Mouse (Mus musculus): ENCODE data around the gene Ifnlr1. TPM values are rescaled to one million over a fixed set of nuclear protein-coding genes. Genes with fewer than 3 reads are reported as not detected.

The Ifnlr1 gene
- total RNA-seq, 2 experiments from 2014 or later, result 0.28 TPM

DNA sequence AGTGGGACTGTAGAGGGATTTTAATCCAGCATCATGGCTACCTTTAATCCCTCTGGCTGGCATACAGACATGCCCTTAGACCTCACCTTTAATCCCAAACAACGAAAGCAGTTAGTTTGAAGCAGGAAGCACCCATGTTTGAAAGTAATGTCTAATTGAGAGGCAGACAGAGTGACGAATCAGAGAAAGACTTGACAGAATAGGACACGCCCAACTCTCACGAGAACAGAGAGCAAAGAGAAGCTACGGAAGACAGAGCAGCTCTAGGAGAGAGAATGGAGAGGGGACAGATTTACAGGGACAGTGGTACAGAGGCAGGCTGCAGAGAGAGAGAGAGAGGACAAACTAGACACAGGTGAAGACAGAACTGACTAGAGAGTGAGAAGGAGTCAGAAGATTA is 4.3 kb upstream of the Ifnlr1 start:
- ATAC-seq (replicated peaks; ENCODE audit: low FRiP score, low TSS enrichment, poor library complexity, severe bottlenecking), result no peak

DNA sequence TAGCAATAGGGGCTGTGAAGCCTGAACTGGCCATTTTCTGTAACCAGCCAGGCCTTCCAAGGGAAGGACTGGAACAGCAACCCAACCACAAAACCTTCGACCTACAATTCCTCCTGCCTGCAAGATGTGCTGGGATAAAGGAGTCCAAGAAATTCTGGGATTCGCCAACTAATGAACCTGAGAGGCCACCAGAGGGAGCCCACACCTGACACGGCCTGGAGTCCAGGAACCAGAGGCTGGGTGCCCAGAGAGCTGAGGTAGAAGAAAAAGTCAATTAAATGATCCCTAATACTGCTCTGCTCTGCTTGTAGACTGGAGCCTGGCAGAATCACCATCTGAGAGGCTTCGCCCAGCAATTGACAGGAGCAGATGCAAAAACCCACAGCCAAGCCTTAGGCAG is 2.5 kb upstream of the Ifnlr1 start:
- ATAC-seq (replicated peaks; ENCODE audit: low FRiP score, low TSS enrichment, poor library complexity, severe bottlenecking), result no peak

DNA sequence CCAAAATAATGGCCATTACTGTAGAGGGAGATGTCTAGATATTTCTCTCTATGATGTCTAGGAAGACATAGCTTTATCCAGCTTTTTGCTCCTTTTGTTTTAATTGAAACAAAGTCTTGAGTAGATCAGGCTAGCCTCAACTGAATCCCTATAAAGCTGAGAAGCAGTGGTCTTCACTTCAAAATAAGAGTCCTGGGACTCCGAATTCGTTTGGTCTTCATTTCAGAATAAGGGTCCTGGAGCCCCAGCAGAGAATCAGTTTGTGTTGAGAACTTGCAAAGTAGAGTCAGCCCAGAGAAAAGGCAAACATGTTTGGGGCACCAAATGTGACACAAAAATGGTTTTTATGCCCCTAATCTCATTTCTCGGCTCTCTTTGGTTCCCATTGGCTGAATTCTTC is 1.4 kb upstream of the Ifnlr1 start:
- ATAC-seq (replicated peaks; ENCODE audit: low FRiP score, low TSS enrichment, poor library complexity, severe bottlenecking), result no peak

DNA sequence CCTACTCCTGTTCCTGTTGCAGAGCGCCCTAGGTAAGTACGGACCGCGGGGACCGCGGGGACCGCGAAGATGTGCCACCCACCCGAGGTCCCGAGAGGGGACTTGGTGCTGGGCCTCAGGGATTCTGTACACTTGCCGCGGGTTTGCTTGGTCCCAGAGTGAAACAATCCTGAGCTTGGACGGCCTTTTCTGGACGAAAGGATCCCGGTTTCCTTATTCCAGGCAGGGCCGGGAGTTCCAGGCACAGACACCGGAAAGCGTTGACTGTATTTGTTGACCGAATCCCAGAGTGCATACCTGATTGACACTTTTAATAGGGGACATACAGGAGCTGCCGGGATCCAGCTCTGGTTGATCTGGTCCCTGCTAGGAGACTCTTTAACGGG is 474 bp downstream of the Ifnlr1 start:
- no peak for ATAC-seq (replicated peaks; ENCODE audit: low FRiP score, low TSS enrichment, poor library complexity, severe bottlenecking)

DNA sequence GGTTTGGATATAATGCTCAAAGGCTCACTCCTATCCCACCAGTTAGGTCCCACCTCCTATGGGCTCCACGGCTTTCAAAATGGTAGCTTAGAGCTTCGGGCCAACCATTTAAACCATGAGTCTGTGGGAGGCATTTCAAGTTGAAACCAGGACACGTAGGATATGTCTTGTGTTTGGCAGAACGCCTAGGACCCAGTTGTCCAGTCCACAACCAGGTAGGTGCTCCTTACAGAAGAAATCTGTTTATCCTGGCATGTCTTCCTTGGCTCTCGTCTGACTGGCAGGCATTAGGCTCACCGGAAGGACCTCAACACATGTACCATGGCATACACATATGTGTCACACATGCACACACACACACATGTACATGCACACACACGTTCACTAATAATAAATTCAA is 3.7 kb downstream of the Ifnlr1 start:
- no peak for ATAC-seq (replicated peaks; ENCODE audit: low FRiP score, low TSS enrichment, poor library complexity, severe bottlenecking)

GRCm38 (mm10) chr4:135690241-135690640 is 4.2 kb downstream of the Ifnlr1 start:
- ATAC-seq (replicated peaks; ENCODE audit: low FRiP score, low TSS enrichment, poor library complexity, severe bottlenecking), result no peak

DNA sequence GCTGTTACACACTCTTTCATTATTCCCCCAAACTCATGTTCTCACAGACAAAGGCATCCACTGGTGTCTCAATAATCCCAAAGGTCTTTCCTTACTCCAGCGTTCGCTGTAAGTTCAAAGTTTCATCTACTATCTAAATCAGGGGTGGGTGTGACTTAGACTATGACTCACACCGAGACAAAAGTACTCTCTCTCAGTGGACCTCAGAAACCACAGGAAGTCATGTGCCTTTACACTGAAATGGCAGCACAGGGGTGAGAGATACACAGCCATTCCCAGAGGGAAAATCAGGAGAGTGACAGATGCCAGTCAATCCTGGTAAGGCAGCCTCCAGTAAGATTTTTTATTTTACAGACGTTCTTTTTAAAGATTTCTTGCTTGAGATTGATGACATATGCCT is 6.8 kb downstream of the Ifnlr1 start:
- no peak for ATAC-seq (replicated peaks; ENCODE audit: low FRiP score, low TSS enrichment, poor library complexity, severe bottlenecking)

- ATAC-seq (replicated peaks; ENCODE audit: low FRiP score, low TSS enrichment, poor library complexity, severe bottlenecking), result no peak
These were observed 12.4 kb downstream of the Ifnlr1 start for GRCm38 (mm10) chr4:135698498-135698897.

DNA sequence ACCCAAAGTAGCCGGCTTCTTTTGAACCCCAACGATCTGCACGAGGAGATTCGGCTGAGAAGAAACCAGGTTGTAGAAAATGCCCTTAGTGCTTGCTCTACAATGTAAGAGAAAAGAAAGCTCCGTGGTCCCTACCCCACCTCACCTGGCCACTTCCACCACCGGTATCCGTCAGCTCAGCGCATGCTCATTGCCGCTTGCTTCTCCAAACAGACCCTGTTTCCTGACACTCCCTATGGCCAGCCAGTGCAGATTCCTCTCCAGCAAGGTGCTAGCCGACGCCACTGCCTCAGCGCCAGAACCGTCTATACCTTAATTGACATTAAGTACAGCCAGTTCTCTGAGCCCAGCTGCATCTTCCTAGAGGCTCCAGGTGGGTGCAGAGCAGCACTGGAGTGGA is 17.4 kb downstream of the Ifnlr1 start:
- ATAC-seq (replicated peaks; ENCODE audit: low FRiP score, low TSS enrichment, poor library complexity, severe bottlenecking), result no peak

GRCm38 (mm10) chr4:135704016-135704415 is 17.9 kb downstream of the Ifnlr1 start:
- ATAC-seq (replicated peaks; ENCODE audit: low FRiP score, low TSS enrichment, poor library complexity, severe bottlenecking), result peak; percentile 79

DNA sequence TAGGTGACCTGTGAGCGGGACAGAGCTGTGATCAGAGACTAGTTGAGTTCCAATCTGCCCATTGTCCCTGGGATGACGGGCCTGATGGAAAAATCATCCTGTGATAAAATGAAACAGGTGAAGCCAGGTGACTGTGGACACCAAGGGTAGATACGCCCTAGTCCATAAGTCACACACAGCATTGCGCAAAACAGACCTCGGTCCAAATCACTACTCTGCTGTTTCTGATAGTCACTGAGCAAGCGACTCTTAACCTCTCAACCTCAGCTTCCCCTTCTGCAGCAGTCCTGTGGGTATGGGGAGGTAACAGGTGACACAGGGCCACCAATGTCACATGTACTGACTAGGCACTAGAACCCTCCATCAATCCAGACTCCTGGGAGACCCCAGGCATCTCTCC is 20.0 kb downstream of the Ifnlr1 start:
- no peak for ATAC-seq (replicated peaks; ENCODE audit: low FRiP score, low TSS enrichment, poor library complexity, severe bottlenecking)

- peak; percentile 68 for ATAC-seq (replicated peaks; ENCODE audit: low FRiP score, low TSS enrichment, poor library complexity, severe bottlenecking)
These were observed 23.0 kb downstream of the Ifnlr1 start for GRCm38 (mm10) chr4:135709072-135709564.

- no peak for ATAC-seq (replicated peaks; ENCODE audit: low FRiP score, low TSS enrichment, poor library complexity, severe bottlenecking)
These were observed 23.5 kb downstream of the Ifnlr1 start for GRCm38 (mm10) chr4:135709621-135710020.

- peak; percentile 84 for ATAC-seq (replicated peaks; ENCODE audit: low FRiP score, low TSS enrichment, poor library complexity, severe bottlenecking)
These were observed 24.3 kb downstream of the Ifnlr1 start for GRCm38 (mm10) chr4:135710392-135710791.

GRCm38 (mm10) chr4:135714776-135715175 is 28.7 kb downstream of the Ifnlr1 start:
- no peak for ATAC-seq (replicated peaks; ENCODE audit: low FRiP score, low TSS enrichment, poor library complexity, severe bottlenecking)

DNA sequence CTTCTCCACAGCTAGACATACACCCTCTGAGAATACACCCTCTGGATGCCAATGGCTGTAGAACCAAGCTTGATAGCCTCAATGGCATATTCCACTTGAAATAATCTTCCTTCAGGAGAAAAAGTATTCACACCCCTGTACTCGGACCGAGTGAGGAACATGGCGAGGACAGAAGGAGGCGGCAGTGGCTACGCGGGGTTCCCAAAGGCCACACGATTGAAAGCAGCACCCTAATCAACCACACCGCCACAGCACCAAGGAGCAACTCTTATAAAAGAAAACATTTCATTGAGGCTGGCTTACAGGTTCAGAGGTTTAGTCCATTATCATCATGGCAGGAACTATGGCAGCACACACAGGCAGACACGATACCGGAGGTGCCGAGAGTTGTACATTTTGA is 30.4 kb downstream of the Ifnlr1 start:
- ATAC-seq (replicated peaks; ENCODE audit: low FRiP score, low TSS enrichment, poor library complexity, severe bottlenecking), result 0 out of 2 replicates have a peak, but pooled peaks have one; percentile 77

GRCm38 (mm10) chr4:135722540-135723290 is 36.6 kb downstream of the Ifnlr1 start:
- 0 out of 2 replicates have a peak, but pooled peaks have one; percentile 9 for ATAC-seq (replicated peaks; ENCODE audit: low FRiP score, low TSS enrichment, poor library complexity, severe bottlenecking)

DNA sequence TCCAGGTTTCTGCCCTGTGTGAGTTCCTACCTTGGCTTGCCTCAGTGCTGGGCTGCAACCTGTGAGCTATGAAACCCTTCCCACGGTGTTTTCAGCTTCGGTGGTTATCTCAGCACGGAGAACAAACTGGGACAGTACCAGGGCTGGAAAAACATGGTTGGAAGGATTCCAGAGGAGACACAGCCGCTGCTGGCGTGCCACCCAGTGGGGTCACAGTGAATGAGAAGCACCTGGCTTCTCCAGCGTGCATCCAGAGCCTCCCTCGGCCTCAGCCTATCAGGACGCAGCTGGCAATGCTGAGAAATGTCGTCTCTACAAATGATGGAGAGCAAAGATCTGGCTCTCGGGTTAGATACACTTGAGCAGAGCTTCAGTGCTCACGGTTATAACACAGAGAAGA is 40.3 kb downstream of the Ifnlr1 start:
- no peak for ATAC-seq (replicated peaks; ENCODE audit: low FRiP score, low TSS enrichment, poor library complexity, severe bottlenecking)

DNA sequence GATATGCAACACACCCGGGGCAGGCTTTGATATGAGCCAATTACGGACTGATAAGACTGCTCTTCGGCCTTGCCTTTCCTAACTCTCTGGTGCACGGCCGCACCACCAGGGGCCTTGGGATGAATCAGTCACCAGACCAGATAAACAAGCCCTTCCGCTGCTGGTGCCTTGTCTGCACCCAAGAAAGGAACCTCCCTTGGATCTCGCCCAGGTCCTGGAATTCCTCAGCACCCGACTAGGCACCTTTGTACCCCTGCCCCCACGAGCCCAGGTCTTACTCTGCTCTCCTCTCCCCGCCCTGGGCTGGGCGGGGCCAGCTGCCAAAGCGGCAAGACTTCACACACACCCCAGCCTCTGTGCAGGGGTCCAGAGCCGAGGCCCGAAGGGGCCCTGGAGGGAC is 41.7 kb downstream of the Ifnlr1 start, which contains the start of gene Il22ra1:
TSS of gene Il22ra1 (plus strand) at position 356 of the 400 bp plus-strand sequence.
- peak; percentile 45; the same call in 1 of the 2 replicates for ATAC-seq (replicated peaks; ENCODE audit: low FRiP score, low TSS enrichment, poor library complexity, severe bottlenecking)

DNA sequence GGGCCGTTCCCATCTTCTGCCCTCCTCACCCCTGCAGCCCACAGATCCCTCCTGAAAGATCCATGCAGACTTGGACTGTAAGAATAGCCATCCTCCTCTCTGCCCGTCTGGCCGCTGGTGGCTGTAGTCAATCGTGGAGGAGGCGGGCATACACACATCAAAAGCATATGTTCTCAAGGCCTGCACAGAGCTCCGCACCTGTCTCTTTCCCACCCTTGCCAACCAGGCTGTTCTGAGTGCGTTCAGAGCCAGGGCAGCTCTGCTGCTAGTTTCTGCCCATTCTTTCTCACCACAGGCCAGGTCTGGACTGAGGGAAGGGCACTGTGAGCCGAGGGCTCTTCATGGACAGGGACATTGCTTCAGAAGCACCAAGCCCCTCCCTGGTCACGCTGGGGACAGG is 44.1 kb downstream of the Ifnlr1 start:
- ATAC-seq (replicated peaks; ENCODE audit: low FRiP score, low TSS enrichment, poor library complexity, severe bottlenecking), result no peak

GRCm38 (mm10) chr4:135730951-135731350 is 44.9 kb downstream of the Ifnlr1 start:
- no peak for ATAC-seq (replicated peaks; ENCODE audit: low FRiP score, low TSS enrichment, poor library complexity, severe bottlenecking)
